Mouse (Mus musculus) heart, embryonic 12.5 days (tissue): ENCODE measurements around the gene Cib2. TPM values are rescaled to one million over a fixed set of nuclear protein-coding genes. Genes with fewer than 3 reads are reported as not detected.
A peak's percentile ranks its signal among the peaks of the same experiment; 100 is the strongest.
"Not testable (repeated sequence)": the region's sequence is repeated elsewhere in the genome, so short reads cannot be mapped to it uniquely, and the experiment has no call there.

Experiments
- ATAC-seq: fragments of 200-750 bp; cut with Nextera tagmentation; 2 replicates; pipeline ENCODE4 v1.8.0; 2017; ENCODE audit warnings: moderate TSS enrichment, moderate library complexity; ENCODE audit not compliant: insufficient number of reproducible peaks, low FRiP score
- H3K27ac ChIP-seq: fragments of 300-500 bp; sonication (generic); 2 replicates; pipeline ENCODE4 v1.5.1; 2016; ENCODE audit warnings: mild to moderate bottlenecking, moderate library complexity; ENCODE audit not compliant: poor library complexity, severe bottlenecking
- H3K27me3 ChIP-seq: fragments of 300-500 bp; sonication (generic); replicated peaks from 2 replicates; pipeline ENCODE4 v1.6.1; 2016; ENCODE audit warnings: mild to moderate bottlenecking, moderate library complexity
- H3K36me3 ChIP-seq: fragments of 300-500 bp; sonication (generic); 2 replicates; pipeline ENCODE4 v1.6.1; 2016; ENCODE audit warnings: mild to moderate bottlenecking, moderate library complexity
- H3K4me1 ChIP-seq: fragments of 300-500 bp; sonication (generic); replicated peaks from 2 replicates; pipeline ENCODE4 v1.6.1; 2016; ENCODE audit warnings: mild to moderate bottlenecking
- H3K4me2 ChIP-seq: fragments of 300-500 bp; sonication (generic); 2 replicates; pipeline ENCODE4 v1.6.1; 2016; ENCODE audit warnings: mild to moderate bottlenecking, moderate library complexity
- H3K4me3 ChIP-seq: fragments of 300-500 bp; sonication (generic); 2 replicates; pipeline ENCODE4 v1.5.1; 2016; ENCODE audit warnings: mild to moderate bottlenecking
- H3K9ac ChIP-seq: fragments of 300-500 bp; sonication (generic); 2 replicates; pipeline ENCODE4 v1.6.1; 2016; ENCODE audit warnings: mild to moderate bottlenecking, moderate library complexity
- H3K9me3 ChIP-seq: fragments of 300-500 bp; sonication (generic); replicated peaks from 2 replicates; pipeline ENCODE4 v1.6.1; 2016; ENCODE audit warnings: mild to moderate bottlenecking, moderate library complexity
- WGBS: fragments of 180-500 bp; shearing (Covaris S2); methylation state at CpG from one replicate; pipeline ENCODE4 v1.1.7; 2016; 5-methylcytosine and 5-hydroxymethylcytosine counted together
- polyA plus RNA-seq: library from polyadenylated mRNA; unstranded; fragments of >200 nt; fragmentation: Nextera tagmentation; extraction: Ambion mirVana; gene quantifications from 2 replicates; pipeline ENCODE4 v1.2.1, GENCODE M21; 2016

Gene Cib2
- polyA plus RNA-seq, result 4.1 and 4.9 TPM in 2 replicates

- WGBS, result 2% methylated on average over 51 of the region's 54 CpGs
- Histone ChIP-seq H3K4me1 (peaks cover 4% of the 10 kb centered on the region; the same call in 1 of the 2 replicates), H3K27ac (no peak within 1 kb of the TSS), H3K36me3 (no peaks in the 10 kb centered on the region), H3K4me2 (peak within 1 kb of the TSS; percentile 84), H3K9ac (peak within 1 kb of the TSS; percentile 47), H3K4me3 (peak within 1 kb of the TSS; percentile 53), H3K9me3 (no peaks in the 10 kb centered on the region), H3K27me3 (peaks cover 21% of the 10 kb centered on the region)
- peak; percentile 95 for ATAC-seq
Observed at GRCm38 (mm10) chr9:54559771-54560471, at the start of gene Cib2. Gene Cib2 (minus strand): TSS chr9:54560218.

- Histone ChIP-seq H3K27ac (no peak overlapping the region), H3K4me1 (no peaks in the 10 kb centered on the region), H3K36me3 (peaks cover 53% of the 10 kb centered on the region), H3K4me3 (no peak overlapping the region), H3K27me3 (no peaks in the 10 kb centered on the region), H3K9me3 (no peaks in the 10 kb centered on the region), H3K4me2 (no peak overlapping the region), H3K9ac (no peak overlapping the region)
- ATAC-seq, result no peak
- 53% methylated on average over 4 of the region's 4 CpGs for WGBS
Observed at GRCm38 (mm10) chr9:54604886-54605285, 44.9 kb upstream of the Cib2 start.

GRCm38 (mm10) chr9:54604131-54604654 is 44.2 kb upstream of the Cib2 start:
- no peaks in the 10 kb centered on the region for H3K4me1 ChIP-seq
- H3K27ac ChIP-seq, result no peak overlapping the region
- no peak overlapping the region for H3K9ac ChIP-seq
- no peak overlapping the region for H3K4me2 ChIP-seq
- H3K9me3 ChIP-seq, result no peaks in the 10 kb centered on the region
- WGBS, result 76% methylated on average over 5 of the region's 5 CpGs
- H3K27me3 ChIP-seq, result no peaks in the 10 kb centered on the region
- peaks cover 60% of the 10 kb centered on the region for H3K36me3 ChIP-seq
- no peak overlapping the region for H3K4me3 ChIP-seq
- no peak for ATAC-seq

GRCm38 (mm10) chr9:54602916-54603315 is 42.9 kb upstream of the Cib2 start:
- no peaks in the 10 kb centered on the region for H3K27me3 ChIP-seq
- no peak overlapping the region for H3K4me3 ChIP-seq
- peaks cover 73% of the 10 kb centered on the region for H3K36me3 ChIP-seq
- peaks cover 2% of the 10 kb centered on the region; the same call in 1 of the 2 replicates for H3K4me1 ChIP-seq
- 85% methylated on average over 7 of the region's 7 CpGs for WGBS
- H3K9me3 ChIP-seq, result no peaks in the 10 kb centered on the region
- no peak overlapping the region for H3K27ac ChIP-seq
- no peak overlapping the region for H3K9ac ChIP-seq
- no peak for ATAC-seq
- no peak overlapping the region for H3K4me2 ChIP-seq

- Histone ChIP-seq H3K9ac (no peak overlapping the region), H3K4me3 (no peak overlapping the region), H3K9me3 (no peaks in the 10 kb centered on the region), H3K4me1 (peaks cover 6% of the 10 kb centered on the region; the same call in 1 of the 2 replicates), H3K36me3 (peaks cover 78% of the 10 kb centered on the region), H3K4me2 (no peak overlapping the region), H3K27ac (no peak overlapping the region), H3K27me3 (no peaks in the 10 kb centered on the region)
- WGBS, result 71% methylated on average over 2 of the region's 2 CpGs
- no peak for ATAC-seq
Observed at GRCm38 (mm10) chr9:54602386-54602785, 42.4 kb upstream of the Cib2 start.

- Histone ChIP-seq H3K36me3 (peaks cover 93% of the 10 kb centered on the region), H3K4me2 (no peak overlapping the region; the same call in 1 of the 2 replicates), H3K4me1 (peaks cover 34% of the 10 kb centered on the region), H3K27me3 (no peaks in the 10 kb centered on the region), H3K4me3 (no peak overlapping the region), H3K27ac (peak overlapping the region; percentile 65), H3K9ac (0 out of 2 replicates have a peak overlapping the region, but pooled peaks have one; percentile 14), H3K9me3 (no peaks in the 10 kb centered on the region)
- 65% methylated on average over 15 of the region's 15 CpGs for WGBS
- ATAC-seq, result no peak
Observed at GRCm38 (mm10) chr9:54596752-54597465, 36.9 kb upstream of the Cib2 start.

- H3K9ac ChIP-seq, H3K27ac ChIP-seq, H3K27me3 ChIP-seq, H3K4me3 ChIP-seq, ATAC-seq, H3K9me3 ChIP-seq, H3K4me2 ChIP-seq: not testable (repeated sequence)
- H3K36me3 ChIP-seq, result peaks cover 88% of the 10 kb centered on the region
- WGBS, result 83% methylated on average over 4 of the region's 4 CpGs
- peaks cover 35% of the 10 kb centered on the region for H3K4me1 ChIP-seq
Observed at GRCm38 (mm10) chr9:54593652-54594051, 33.6 kb upstream of the Cib2 start.

GRCm38 (mm10) chr9:54587863-54588262 is 27.8 kb upstream of the Cib2 start:
- Histone ChIP-seq H3K36me3 (peaks cover 33% of the 10 kb centered on the region), H3K4me3 (peak overlapping the region; percentile 80), H3K4me1 (peaks cover 11% of the 10 kb centered on the region), H3K27ac (no peak overlapping the region), H3K27me3 (no peaks in the 10 kb centered on the region), H3K9ac (peak overlapping the region; percentile 89), H3K4me2 (peak overlapping the region; percentile 66), H3K9me3 (no peaks in the 10 kb centered on the region)
- ATAC-seq, result no peak
- 52% methylated on average over 4 of the region's 4 CpGs for WGBS

- ATAC-seq, result peak; percentile 99
- H3K4me3 ChIP-seq, result peak within 1 kb of the TSS; percentile 80
- under 1% methylated on average over 72 of the region's 73 CpGs for WGBS
- H3K9me3 ChIP-seq, result no peaks in the 10 kb centered on the region
- H3K27ac ChIP-seq, result peak within 1 kb of the TSS; percentile 69
- no peaks in the 10 kb centered on the region for H3K27me3 ChIP-seq
- H3K36me3 ChIP-seq, result peaks cover 19% of the 10 kb centered on the region
- H3K4me2 ChIP-seq, result peak within 1 kb of the TSS; percentile 66
- peak within 1 kb of the TSS; percentile 89 for H3K9ac ChIP-seq
- peaks cover 11% of the 10 kb centered on the region for H3K4me1 ChIP-seq
Observed at GRCm38 (mm10) chr9:54586199-54587061, 26.4 kb upstream of the Cib2 start, which contains the start of gene Idh3a. Gene Idh3a (plus strand): TSS chr9:54586334.

- H3K27me3 ChIP-seq, result no peaks in the 10 kb centered on the region
- H3K27ac ChIP-seq, result no peak overlapping the region
- peak overlapping the region; percentile 60 for H3K4me2 ChIP-seq
- H3K36me3 ChIP-seq, result peaks cover 15% of the 10 kb centered on the region
- H3K9me3 ChIP-seq, result no peaks in the 10 kb centered on the region
- peaks cover 11% of the 10 kb centered on the region for H3K4me1 ChIP-seq
- ATAC-seq, result no peak
- peak overlapping the region; percentile 80 for H3K4me3 ChIP-seq
- 28% methylated on average over 5 of the region's 5 CpGs for WGBS
- H3K9ac ChIP-seq, result no peak overlapping the region
Observed at GRCm38 (mm10) chr9:54585839-54586198, 25.8 kb upstream of the Cib2 start.
